Mouse (Mus musculus) forebrain, embryonic 16.5 days (tissue): Measurements from ENCODE around the gene Anxa5. TPM values are rescaled to one million over a fixed set of nuclear protein-coding genes. Genes with fewer than 3 reads are reported as not detected.

Experiments used
- ATAC-seq: fragments of 200-750 bp; cut with Nextera tagmentation; 2 replicates; pipeline ENCODE4 v1.8.0; 2017; ENCODE audit warnings: mild to moderate bottlenecking, moderate library complexity
- H3K27ac ChIP-seq: fragments of 300-500 bp; sonication (generic); 2 replicates; pipeline ENCODE4 v1.5.1; 2014; ENCODE audit warnings: low read length, control low read depth
- H3K27me3 ChIP-seq: fragments of 300-500 bp; sonication (generic); replicated peaks from 2 replicates; pipeline ENCODE4 v1.6.1; 2014; ENCODE audit warnings: low read length; ENCODE audit not compliant: control insufficient read depth, insufficient read depth
- H3K36me3 ChIP-seq: fragments of 300-500 bp; sonication (generic); 2 replicates; pipeline ENCODE4 v1.6.1; 2014; ENCODE audit not compliant: control insufficient read depth, insufficient read depth
- H3K4me1 ChIP-seq: fragments of 300-500 bp; sonication (generic); replicated peaks from 2 replicates; pipeline ENCODE4 v1.6.1; 2014; ENCODE audit warnings: low read length; ENCODE audit not compliant: control insufficient read depth, insufficient read depth
- H3K4me2 ChIP-seq: fragments of 300-500 bp; sonication (generic); 2 replicates; pipeline ENCODE4 v1.6.1; 2014; ENCODE audit warnings: mild to moderate bottlenecking, low read length, control low read depth
- H3K4me3 ChIP-seq: fragments of 300-500 bp; sonication (generic); replicated peaks from 2 replicates; pipeline ENCODE4 v1.5.1; 2014; ENCODE audit warnings: mild to moderate bottlenecking, low read length, control low read depth
- H3K9ac ChIP-seq: fragments of 300-500 bp; sonication (generic); replicated peaks from 2 replicates; pipeline ENCODE4 v1.6.1; 2014; ENCODE audit warnings: low read depth, low read length, control low read depth
- H3K9me3 ChIP-seq: fragments of 300-500 bp; sonication (generic); 2 replicates; pipeline ENCODE4 v1.6.1; 2016; ENCODE audit warnings: low read length; ENCODE audit not compliant: control insufficient read depth
- WGBS: fragments of 180-500 bp; shearing (Covaris S2); extraction: QIAGEN DNeasy Blood & Tissue Kit; methylation state at CpG from one replicate; pipeline ENCODE4 v1.1.7; 2014; 5-methylcytosine and 5-hydroxymethylcytosine counted together
- polyA plus RNA-seq: library from polyadenylated mRNA; unstranded; fragments of >200 nt; fragmentation: Nextera tagmentation; extraction: Ambion mirVana; gene quantifications from 2 replicates; pipeline ENCODE4 v1.2.1, GENCODE M21; 2015

The Anxa5 gene
- polyA plus RNA-seq, 1 experiment from 2014 or later, result 54.3 TPM

DNA sequence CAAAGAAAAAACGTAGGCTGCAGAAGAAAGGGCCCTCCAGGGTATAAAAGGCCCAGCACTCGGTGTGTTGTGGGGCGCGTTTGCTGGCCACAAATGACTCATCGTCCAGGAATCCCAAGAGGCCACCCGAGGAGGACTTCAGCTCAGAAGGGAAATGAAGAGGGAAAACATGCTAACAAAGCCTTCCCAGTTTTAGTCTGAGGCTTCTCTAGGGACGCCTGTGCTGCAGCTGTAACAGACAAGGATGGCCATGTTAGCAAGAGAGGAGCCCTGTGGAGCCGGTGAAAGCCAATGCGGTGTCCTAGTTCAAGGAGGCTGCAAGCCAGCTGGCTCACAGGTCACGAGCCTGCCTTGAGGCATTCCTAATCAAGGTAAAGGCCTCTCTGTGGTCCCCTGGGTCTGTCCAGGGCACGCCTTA, 6.1 kb upstream of the Anxa5 start:
- Histone ChIP-seq H3K4me3 (no peak overlapping the region), H3K4me1 (peaks cover 5% of the 10 kb centered on the region; the same call in 1 of the 2 replicates), H3K9ac (0 out of 2 replicates have a peak overlapping the region, but pooled peaks have one; percentile 17), H3K27ac (peak overlapping the region; percentile 66), H3K9me3 (no peaks in the 10 kb centered on the region), H3K4me2 (no peak overlapping the region), H3K27me3 (no peaks in the 10 kb centered on the region), H3K36me3 (no peaks in the 10 kb centered on the region)
- WGBS, result 4% methylated on average over 11 of the region's 11 CpGs
- ATAC-seq, result peak; percentile 81

DNA sequence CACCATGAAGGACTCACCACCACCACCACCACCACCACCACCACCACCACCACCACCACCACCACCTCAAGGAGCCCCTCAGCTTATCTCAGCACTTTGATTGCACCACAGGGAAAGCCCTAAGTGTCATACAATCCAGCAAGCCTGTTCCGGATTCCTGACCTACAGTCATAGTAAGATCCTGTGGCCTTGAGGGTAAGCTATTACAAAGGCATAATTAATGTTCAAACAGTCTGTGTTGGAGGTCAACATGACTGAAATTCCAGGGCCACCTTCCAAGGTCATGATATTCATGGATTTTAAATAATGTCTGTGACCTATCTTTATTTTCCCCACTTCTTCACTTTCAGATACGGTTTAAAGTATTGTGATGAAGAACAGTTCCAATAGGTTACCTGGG, 4.8 kb upstream of the Anxa5 start:
- H3K27me3 ChIP-seq, result no peaks in the 10 kb centered on the region
- H3K9me3 ChIP-seq, result no peaks in the 10 kb centered on the region
- no peak for ATAC-seq
- H3K4me2 ChIP-seq, result no peak overlapping the region
- peaks cover 12% of the 10 kb centered on the region for H3K4me1 ChIP-seq
- no peaks in the 10 kb centered on the region for H3K36me3 ChIP-seq
- WGBS, result 63% methylated on average over 2 of the region's 2 CpGs
- H3K27ac ChIP-seq, result no peak overlapping the region
- no peak overlapping the region for H3K4me3 ChIP-seq
- H3K9ac ChIP-seq, result no peak overlapping the region

DNA sequence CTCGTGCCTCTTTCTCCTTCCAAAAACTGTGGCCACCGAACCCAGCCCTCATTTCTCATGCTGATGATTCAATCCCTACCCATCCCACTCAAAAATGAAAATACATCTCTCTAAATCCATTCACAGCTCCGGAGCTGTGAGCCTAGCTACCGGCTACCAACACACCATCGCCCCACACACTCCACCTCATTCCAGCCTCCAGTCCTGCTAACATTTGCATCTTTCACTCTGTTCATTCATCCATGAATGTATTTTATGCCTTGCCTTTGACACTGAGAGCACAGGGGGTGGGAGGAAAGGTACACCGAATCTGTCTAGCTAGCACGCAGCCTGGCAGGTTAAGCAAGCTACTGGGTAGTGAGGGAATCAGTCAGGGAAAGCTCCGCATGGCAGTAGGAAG, 3.1 kb upstream of the Anxa5 start:
- no peak for ATAC-seq
- Histone ChIP-seq H3K36me3 (no peaks in the 10 kb centered on the region), H3K4me3 (no peak overlapping the region), H3K27me3 (no peaks in the 10 kb centered on the region), H3K27ac (no peak overlapping the region), H3K9me3 (no peaks in the 10 kb centered on the region), H3K9ac (no peak overlapping the region), H3K4me1 (peaks cover 17% of the 10 kb centered on the region), H3K4me2 (no peak overlapping the region)
- 46% methylated on average over 8 of the region's 8 CpGs for WGBS

DNA sequence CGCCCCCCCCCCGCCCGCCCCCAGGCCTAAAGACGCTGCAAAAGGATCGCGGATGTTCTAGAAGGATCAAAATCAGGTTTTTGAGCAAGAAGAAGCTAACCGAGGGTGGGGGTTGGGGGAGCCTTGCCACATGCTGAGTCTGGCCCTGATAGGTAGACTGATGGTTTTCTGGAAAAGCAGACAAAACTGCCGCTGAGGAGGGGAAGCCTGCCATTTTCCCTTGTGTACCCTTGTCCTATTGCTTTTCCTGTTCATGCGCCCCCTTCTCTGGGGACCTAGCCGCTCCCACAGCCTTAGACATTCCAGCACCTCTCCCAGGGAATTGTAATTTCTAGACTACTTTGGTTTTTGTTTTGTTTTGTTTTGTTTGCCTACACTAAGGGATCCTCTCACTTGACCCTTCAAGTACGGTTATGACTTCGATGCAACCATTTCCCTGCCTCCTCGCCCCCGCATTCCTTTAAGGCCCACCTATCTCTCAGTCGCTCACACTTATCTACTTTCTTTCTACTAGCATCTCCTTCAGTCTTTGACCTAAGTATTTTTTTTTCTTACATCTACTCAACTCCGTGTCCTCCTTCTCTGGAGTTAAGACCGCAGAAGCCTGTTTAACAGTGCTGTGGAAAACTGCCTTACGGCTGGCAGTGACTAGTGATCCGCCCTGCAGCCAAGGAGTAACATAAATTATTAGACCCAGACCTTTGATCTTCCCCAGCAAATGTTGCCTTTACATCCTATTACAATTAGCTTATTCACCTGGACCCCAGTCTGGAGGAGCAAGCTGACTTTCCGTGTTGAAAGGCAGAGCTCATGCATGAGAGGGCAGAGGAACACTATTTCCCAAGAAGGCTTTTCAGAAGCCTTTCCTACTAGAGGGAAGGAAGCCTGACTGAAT, 814 bp upstream of the Anxa5 start:
- 0 out of 2 replicates have a peak, but pooled peaks have one; percentile 3 for ATAC-seq
- no peaks in the 10 kb centered on the region for H3K36me3 ChIP-seq
- H3K4me3 ChIP-seq, result peak overlapping the region; percentile 70
- peak overlapping the region; percentile 63 for H3K9ac ChIP-seq
- WGBS, result 39% methylated on average over 20 of the region's 20 CpGs
- no peaks in the 10 kb centered on the region for H3K9me3 ChIP-seq
- H3K27me3 ChIP-seq, result no peaks in the 10 kb centered on the region
- H3K4me1 ChIP-seq, result peaks cover 13% of the 10 kb centered on the region
- H3K27ac ChIP-seq, result no peak overlapping the region
- H3K4me2 ChIP-seq, result peak overlapping the region; percentile 99

DNA sequence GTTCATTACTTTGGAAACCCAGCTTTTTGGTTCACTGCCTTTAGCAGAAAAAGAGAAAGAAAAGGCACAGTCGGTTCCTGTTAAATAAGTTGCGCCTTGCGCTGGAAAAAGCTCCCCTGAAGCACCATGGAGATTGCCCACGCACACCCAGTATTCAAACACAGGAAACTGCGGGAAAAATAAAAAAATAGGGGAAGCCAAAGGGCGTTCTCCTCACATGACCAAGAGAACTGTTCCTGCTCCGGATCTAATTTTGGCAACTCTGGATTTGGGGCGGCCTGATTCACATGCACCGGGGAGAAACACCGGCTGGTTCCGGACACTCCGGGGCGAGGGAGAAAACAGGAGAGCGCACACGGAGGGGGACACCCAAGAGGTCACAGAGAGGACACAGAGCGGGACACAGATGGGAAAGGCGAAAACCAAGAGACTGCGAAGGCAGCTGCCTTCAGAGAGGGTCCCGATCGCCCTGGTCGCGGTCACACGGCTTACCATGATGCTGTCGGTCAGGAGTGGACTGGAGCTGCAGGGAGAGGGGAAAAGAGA, 683 bp downstream of the Anxa5 start:
- H3K27ac ChIP-seq, result no peak overlapping the region
- 2% methylated on average over 24 of the region's 24 CpGs for WGBS
- no peak; the same call in 1 of the 2 replicates for ATAC-seq

DNA sequence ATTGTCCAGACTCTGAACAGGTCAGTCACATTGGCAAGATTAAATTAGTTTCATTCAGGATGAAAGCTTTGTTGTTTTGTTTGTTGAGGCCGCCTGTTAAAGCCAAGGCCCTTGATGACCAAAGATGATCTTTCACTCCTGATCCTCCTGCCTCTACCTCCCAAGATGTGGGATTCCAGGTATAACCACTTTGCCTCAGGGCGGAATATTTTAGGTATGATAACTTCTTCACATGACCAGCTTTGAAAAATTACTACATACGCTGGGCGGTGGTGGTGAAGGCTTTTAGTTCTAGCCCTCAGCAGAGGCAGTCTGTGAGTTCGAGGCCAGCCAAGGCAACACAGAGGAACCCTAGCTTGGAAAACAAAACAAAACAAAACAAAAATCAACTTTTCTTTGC, 1.3 kb downstream of the Anxa5 start:
- Histone ChIP-seq H3K4me2 (no peak overlapping the region; the same call in 1 of the 2 replicates), H3K4me1 (peaks cover 13% of the 10 kb centered on the region), H3K27me3 (no peaks in the 10 kb centered on the region), H3K9me3 (no peaks in the 10 kb centered on the region), H3K4me3 (no peak overlapping the region), H3K9ac (no peak overlapping the region), H3K27ac (no peak overlapping the region), H3K36me3 (no peaks in the 10 kb centered on the region)
- 77% methylated on average over 5 of the region's 5 CpGs for WGBS
- ATAC-seq, result no peak

More for the DNA sequence above, 683 bp downstream of the Anxa5 start:
- Histone ChIP-seq H3K4me1 (peaks cover 13% of the 10 kb centered on the region), H3K36me3 (no peaks in the 10 kb centered on the region), H3K27me3 (no peaks in the 10 kb centered on the region), H3K4me2 (peak overlapping the region; percentile 99), H3K9me3 (no peaks in the 10 kb centered on the region), H3K4me3 (peak overlapping the region; percentile 70), H3K9ac (peak overlapping the region; percentile 63)

DNA sequence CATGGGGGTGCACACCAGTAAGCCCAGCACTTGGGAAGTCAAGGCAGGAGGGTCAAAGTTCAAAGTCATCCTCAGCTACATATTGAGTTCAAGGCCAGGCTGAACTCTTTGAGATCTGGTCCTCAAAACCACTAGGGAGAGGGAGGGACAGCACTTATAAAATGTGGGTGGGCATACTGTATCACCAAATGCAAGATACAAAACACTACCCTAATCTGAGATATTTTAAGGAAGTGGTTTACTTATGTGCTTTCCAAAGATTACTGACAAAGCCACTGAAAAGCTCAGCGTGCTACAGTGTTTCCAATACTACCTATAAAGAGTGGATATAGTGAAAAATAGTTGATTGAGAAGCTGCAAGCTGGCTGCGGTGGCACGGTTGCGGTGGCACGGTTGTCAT, 2.5 kb downstream of the Anxa5 start:
- Histone ChIP-seq H3K4me2 (no peak overlapping the region), H3K9ac (no peak overlapping the region), H3K9me3 (no peaks in the 10 kb centered on the region), H3K27me3 (no peaks in the 10 kb centered on the region), H3K4me1 (peaks cover 13% of the 10 kb centered on the region), H3K27ac (no peak overlapping the region), H3K36me3 (no peaks in the 10 kb centered on the region), H3K4me3 (no peak overlapping the region)
- 97% methylated on average over 5 of the region's 5 CpGs for WGBS
- ATAC-seq, result no peak

DNA sequence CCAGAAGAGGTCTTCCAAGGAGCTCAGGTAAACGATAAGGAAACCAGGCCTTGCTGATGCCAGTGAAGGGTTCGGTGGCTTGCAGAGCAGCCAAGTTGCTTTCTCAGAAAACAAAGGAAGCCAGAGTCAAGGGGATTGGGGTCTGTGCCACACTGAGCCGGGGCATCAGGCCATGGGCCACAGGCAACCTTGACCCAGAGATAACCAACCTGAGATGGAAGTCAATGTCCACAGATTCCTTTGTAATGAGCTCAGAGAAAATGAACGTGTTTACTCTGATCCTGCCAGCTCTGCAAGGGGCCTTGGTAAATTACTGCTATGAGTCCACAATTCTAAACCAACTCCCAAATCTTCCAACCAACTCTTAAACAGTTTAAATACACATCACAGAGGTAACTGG, 3.8 kb downstream of the Anxa5 start:
- Histone ChIP-seq H3K27me3 (no peaks in the 10 kb centered on the region), H3K4me3 (no peak overlapping the region), H3K9me3 (no peaks in the 10 kb centered on the region), H3K27ac (no peak overlapping the region), H3K36me3 (no peaks in the 10 kb centered on the region), H3K4me2 (no peak overlapping the region), H3K9ac (no peak overlapping the region), H3K4me1 (peaks cover 13% of the 10 kb centered on the region)
- no peak for ATAC-seq
- WGBS, result 83% methylated on average over 4 of the region's 4 CpGs

DNA sequence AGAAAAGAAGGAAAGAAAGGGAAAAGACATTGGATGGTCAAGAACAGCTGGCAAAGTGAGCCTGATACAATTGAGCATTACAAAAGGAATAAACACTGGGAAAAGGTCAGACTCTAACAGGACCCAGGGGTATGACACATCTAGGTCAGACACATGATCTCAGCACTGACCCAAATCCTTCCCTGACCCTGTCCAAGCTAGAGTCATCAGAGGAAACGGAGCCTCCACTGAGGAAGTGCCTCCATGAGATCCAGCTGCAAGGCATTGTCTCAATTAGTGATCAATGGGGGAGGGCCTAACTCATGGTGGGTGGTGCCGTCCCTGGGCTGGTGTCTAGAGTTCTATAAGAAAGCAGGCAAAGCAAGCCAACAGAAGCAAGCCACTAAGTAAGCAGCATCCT, 6.8 kb downstream of the Anxa5 start:
- WGBS, result 67% methylated on average over 2 of the region's 2 CpGs
- H3K4me3 ChIP-seq, result no peak overlapping the region

More for the DNA sequence above, 6.8 kb downstream of the Anxa5 start:
- ATAC-seq, result no peak
- Histone ChIP-seq H3K4me2 (no peak overlapping the region), H3K4me1 (no peaks in the 10 kb centered on the region), H3K27ac (no peak overlapping the region), H3K27me3 (no peaks in the 10 kb centered on the region), H3K36me3 (no peaks in the 10 kb centered on the region), H3K9me3 (no peaks in the 10 kb centered on the region), H3K9ac (no peak overlapping the region)
